Mouse (Mus musculus) limb, embryonic 14.5 days (tissue): ENCODE measurements at regions not wholly inside any gene's neighbourhood (a gene's known extent, or its start where the extent isn't known, plus 50 kb on each side); places are given as distances from the start of the nearest gene placed in this dataset.

Source experiments
- ATAC-seq: fragments of 200-750 bp; cut with Nextera tagmentation; 2 replicates; pipeline ENCODE4 v1.8.0; 2017; ENCODE audit warnings: low read depth, moderate number of reproducible peaks, moderate TSS enrichment; ENCODE audit not compliant: low FRiP score
- DNase-seq: peaks from one replicate; pipeline ENCODE4 v3.0.0-alpha.2; 2015; ENCODE audit warnings: low spot score
- H3K27ac ChIP-seq: fragments of 300-500 bp; sonication (generic); replicated peaks from 2 replicates; pipeline ENCODE4 v1.5.1; 2014; ENCODE audit warnings: low read depth, mild to moderate bottlenecking, low read length, moderate library complexity, mixed read lengths
- H3K27me3 ChIP-seq: fragments of 300-500 bp; sonication (generic); 2 replicates; pipeline ENCODE4 v1.6.1; 2014; ENCODE audit warnings: low read length, mixed read lengths; ENCODE audit not compliant: control insufficient read depth, insufficient read depth
- H3K36me3 ChIP-seq: fragments of 300-500 bp; sonication (generic); 2 replicates; pipeline ENCODE4 v1.6.1; 2014; ENCODE audit warnings: mild to moderate bottlenecking, low read length, moderate library complexity, mixed read lengths; ENCODE audit not compliant: control insufficient read depth, insufficient read depth
- H3K4me1 ChIP-seq: fragments of 300-500 bp; sonication (generic); 2 replicates; pipeline ENCODE4 v1.6.1; 2014; ENCODE audit warnings: antibody characterized with exemption, low read length, mixed read lengths; ENCODE audit not compliant: control insufficient read depth, insufficient read depth
- H3K4me2 ChIP-seq: fragments of 300-500 bp; sonication (generic); replicated peaks from 2 replicates; pipeline ENCODE4 v1.6.1; 2014; ENCODE audit warnings: low read depth, mild to moderate bottlenecking, low read length, moderate library complexity; ENCODE audit not compliant: severe bottlenecking
- H3K4me3 ChIP-seq: fragments of 300-500 bp; sonication (generic); replicated peaks from 2 replicates; pipeline ENCODE4 v1.5.1; 2014; ENCODE audit warnings: low read length
- H3K9ac ChIP-seq: fragments of 300-500 bp; sonication (generic); 2 replicates; pipeline ENCODE4 v1.6.1; 2014; ENCODE audit warnings: mild to moderate bottlenecking, low read depth, low read length, moderate library complexity; ENCODE audit not compliant: severe bottlenecking
- H3K9me3 ChIP-seq: fragments of 300-500 bp; sonication (generic); 2 replicates; pipeline ENCODE4 v1.6.1; 2016; ENCODE audit warnings: low read length; ENCODE audit not compliant: control insufficient read depth
- POLR2A ChIP-seq: fragments of 200-500 bp; IDR thresholded peaks from 2 replicates; pipeline ENCODE4 v1.8.0; 2012; ENCODE audit warnings: inconsistent platforms, mild to moderate bottlenecking, moderate library complexity, borderline replicate concordance; ENCODE audit not compliant: insufficient read depth, insufficient read length; ENCODE audit errors: extremely low read depth
- WGBS: fragments of 180-500 bp; shearing (Covaris S2); extraction: QIAGEN DNeasy Blood & Tissue Kit; methylation state at CpG from one replicate; pipeline ENCODE4 v1.1.7; 2014; 5-methylcytosine and 5-hydroxymethylcytosine counted together

GRCm38 (mm10) chr3:15243584-15243983, 88.5 kb downstream of the Gm9733 start:
- Histone ChIP-seq H3K4me1 (no peaks in the 10 kb centered on the region), H3K9me3 (no peaks in the 10 kb centered on the region), H3K9ac (no peak overlapping the region)

GRCm38 (mm10) chr3:15244999-15245398, 87.1 kb downstream of the Gm9733 start:
- Histone ChIP-seq H3K36me3 (no peaks in the 10 kb centered on the region), H3K9ac (no peak overlapping the region), H3K4me2 (no peak overlapping the region), H3K27ac (no peak overlapping the region), H3K27me3 (no peaks in the 10 kb centered on the region), H3K9me3 (no peaks in the 10 kb centered on the region), H3K4me3 (no peak overlapping the region), H3K4me1 (no peaks in the 10 kb centered on the region)
- 24% methylated on average over 6 of the region's 6 CpGs for WGBS
- no peak for TF ChIP-seq POLR2A
- no peak for ATAC-seq
- DNase-seq = peak; percentile 73

More at GRCm38 (mm10) chr3:15243584-15243983, 88.5 kb downstream of the Gm9733 start:
- H3K4me2 ChIP-seq = no peak overlapping the region
- 75% methylated on average over 5 of the region's 5 CpGs for WGBS
- H3K4me3 ChIP-seq = no peak overlapping the region
- no peak for TF ChIP-seq POLR2A
- DNase-seq (no peak), ATAC-seq (no peak)
- H3K36me3 ChIP-seq = no peaks in the 10 kb centered on the region
- H3K27me3 ChIP-seq = no peaks in the 10 kb centered on the region
- no peak overlapping the region for H3K27ac ChIP-seq
